Mouse (Mus musculus) embryonic facial prominence, embryonic 15.5 days (tissue): ENCODE data around the gene Leo1. TPM values are rescaled to one million over a fixed set of nuclear protein-coding genes. Genes with fewer than 3 reads are reported as not detected.
"Not testable (repeated sequence)": the region's sequence is repeated elsewhere in the genome, so short reads cannot be mapped to it uniquely, and the experiment has no call there.

Source experiments
- ATAC-seq: fragments of 200-750 bp; cut with Nextera tagmentation; 2 replicates; pipeline ENCODE4 v1.8.0; 2017; ENCODE audit warnings: low read depth, moderate TSS enrichment; ENCODE audit not compliant: insufficient number of reproducible peaks, low FRiP score, low TSS enrichment
- H3K27ac ChIP-seq: fragments of 300-500 bp; sonication (generic); replicated peaks from 2 replicates; pipeline ENCODE4 v1.5.1; 2015; ENCODE audit warnings: mild to moderate bottlenecking, inconsistent platforms
- H3K27me3 ChIP-seq: fragments of 300-500 bp; sonication (generic); 2 replicates; pipeline ENCODE4 v1.6.1; 2015; ENCODE audit warnings: inconsistent platforms
- H3K36me3 ChIP-seq: fragments of 300-500 bp; sonication (generic); 2 replicates; pipeline ENCODE4 v1.6.1; 2015; ENCODE audit warnings: mild to moderate bottlenecking, inconsistent platforms
- H3K4me1 ChIP-seq: fragments of 300-500 bp; sonication (generic); 2 replicates; pipeline ENCODE4 v1.6.1; 2015; ENCODE audit warnings: inconsistent platforms
- H3K4me2 ChIP-seq: fragments of 300-500 bp; sonication (generic); replicated peaks from 2 replicates; pipeline ENCODE4 v1.6.1; 2015; ENCODE audit warnings: mild to moderate bottlenecking, inconsistent platforms
- H3K4me3 ChIP-seq: fragments of 300-500 bp; sonication (generic); replicated peaks from 2 replicates; pipeline ENCODE4 v1.5.1; 2015; ENCODE audit warnings: mild to moderate bottlenecking, inconsistent platforms
- H3K9ac ChIP-seq: fragments of 300-500 bp; sonication (generic); 2 replicates; pipeline ENCODE4 v1.6.1; 2015; ENCODE audit warnings: inconsistent platforms
- H3K9me3 ChIP-seq: fragments of 300-500 bp; sonication (generic); replicated peaks from 2 replicates; pipeline ENCODE4 v1.6.1; 2016; ENCODE audit warnings: inconsistent platforms
- WGBS: fragments of 180-500 bp; shearing (Covaris S2); methylation state at CpG from one replicate; pipeline ENCODE4 v1.1.7; 2015; 5-methylcytosine and 5-hydroxymethylcytosine counted together
- polyA plus RNA-seq: library from polyadenylated mRNA; unstranded; fragments of >200 nt; fragmentation: Nextera tagmentation; extraction: Ambion mirVana; gene quantifications from 2 replicates; pipeline ENCODE4 v1.2.1, GENCODE M21; 2015

Gene Leo1
- polyA plus RNA-seq, 1 experiment from 2014 or later = 41.5 TPM

DNA sequence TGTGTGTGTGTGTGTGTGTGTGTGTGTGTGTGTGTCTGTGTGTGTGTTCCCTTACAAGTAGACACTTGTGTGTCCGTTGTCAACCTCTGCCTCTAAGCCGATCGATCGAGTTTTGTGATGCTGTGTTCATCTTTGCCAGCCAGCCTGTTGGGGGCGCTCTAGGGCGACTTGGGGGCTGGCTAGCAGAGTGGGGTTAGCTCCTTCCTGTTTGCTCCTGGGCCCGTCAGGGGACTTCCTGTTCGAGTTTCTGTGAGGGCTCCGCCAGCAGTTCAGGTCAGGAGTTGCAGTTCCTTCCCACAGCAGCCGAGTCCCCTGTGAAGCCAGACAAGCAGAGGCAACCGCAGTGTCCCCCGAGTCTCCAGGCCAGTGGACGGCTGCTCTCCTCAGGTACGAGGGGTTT is 27.0 kb downstream of the Leo1 start:
- no peak for ATAC-seq
- Histone ChIP-seq H3K9ac (no peak overlapping the region), H3K9me3 (no peaks in the 10 kb centered on the region), H3K27me3 (no peaks in the 10 kb centered on the region), H3K27ac (no peak overlapping the region), H3K36me3 (peaks cover 57% of the 10 kb centered on the region), H3K4me3 (no peak overlapping the region), H3K4me2 (no peak overlapping the region), H3K4me1 (no peaks in the 10 kb centered on the region)
- 74% methylated on average over 14 of the region's 14 CpGs for WGBS

DNA sequence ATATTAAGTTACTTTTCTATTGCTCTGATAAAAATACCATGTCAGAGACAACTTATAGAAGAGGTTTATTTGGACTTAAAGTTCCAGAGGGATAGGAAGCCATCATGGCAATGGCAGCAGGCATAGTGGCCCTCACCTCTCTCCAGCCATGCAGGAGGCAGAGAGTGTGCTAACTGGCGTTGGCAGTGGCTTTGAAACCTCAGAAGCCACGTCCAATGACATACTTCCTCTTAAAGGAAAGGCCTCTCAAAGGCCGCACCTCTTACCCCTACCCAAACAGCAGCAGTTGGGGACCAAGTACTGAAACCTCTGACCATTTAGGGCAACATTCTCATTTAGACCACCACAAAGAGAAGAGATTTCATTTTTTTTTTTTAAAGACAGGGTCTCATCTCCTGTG is 35.9 kb downstream of the Leo1 start:
- no peaks in the 10 kb centered on the region for H3K9me3 ChIP-seq
- no peak overlapping the region for H3K27ac ChIP-seq
- H3K9ac ChIP-seq = no peak overlapping the region
- no peak overlapping the region for H3K4me3 ChIP-seq
- 62% methylated on average over 3 of the region's 3 CpGs for WGBS
- H3K4me1 ChIP-seq = no peaks in the 10 kb centered on the region
- no peak overlapping the region for H3K4me2 ChIP-seq
- no peaks in the 10 kb centered on the region for H3K27me3 ChIP-seq
- ATAC-seq = no peak
- H3K36me3 ChIP-seq = peaks cover 14% of the 10 kb centered on the region; the same call in 1 of the 2 replicates

DNA sequence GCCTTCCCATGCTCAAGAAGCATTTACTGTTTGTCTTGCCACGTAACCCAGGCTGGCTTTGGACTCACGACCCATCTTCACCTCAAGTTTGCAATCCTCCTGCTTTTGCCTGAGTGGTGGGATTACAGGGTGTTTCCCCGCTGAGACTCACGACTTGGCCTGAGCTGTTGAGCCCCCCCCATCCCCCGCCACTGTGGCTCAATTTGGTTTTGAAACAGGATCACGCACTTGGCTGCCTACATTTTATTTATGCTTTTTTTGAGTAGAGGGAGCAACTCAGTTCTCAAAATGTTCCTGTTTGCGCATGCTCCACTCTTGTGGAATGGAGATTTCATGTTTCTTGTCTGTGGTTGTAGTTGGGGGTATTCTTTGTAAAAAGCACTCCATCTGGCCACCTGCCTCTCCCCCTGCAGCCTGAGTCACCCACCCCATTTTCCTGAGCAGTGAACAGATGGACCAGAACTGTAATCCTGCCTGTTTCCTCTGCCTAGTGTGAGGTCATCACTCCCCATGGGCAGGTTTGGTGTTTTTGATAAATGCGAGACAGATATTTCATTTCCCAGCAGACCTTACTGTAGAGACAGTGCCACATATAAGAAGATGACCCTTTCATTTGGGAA is 37.9 kb downstream of the Leo1 start:
- Histone ChIP-seq H3K9ac (no peak overlapping the region), H3K27ac (no peak overlapping the region; the same call in 1 of the 2 replicates), H3K9me3 (no peaks in the 10 kb centered on the region), H3K27me3 (no peaks in the 10 kb centered on the region), H3K4me3 (no peak overlapping the region), H3K36me3 (no peaks in the 10 kb centered on the region), H3K4me1 (no peaks in the 10 kb centered on the region), H3K4me2 (no peak overlapping the region)
- WGBS = 46% methylated on average over 8 of the region's 8 CpGs
- ATAC-seq = no peak

DNA sequence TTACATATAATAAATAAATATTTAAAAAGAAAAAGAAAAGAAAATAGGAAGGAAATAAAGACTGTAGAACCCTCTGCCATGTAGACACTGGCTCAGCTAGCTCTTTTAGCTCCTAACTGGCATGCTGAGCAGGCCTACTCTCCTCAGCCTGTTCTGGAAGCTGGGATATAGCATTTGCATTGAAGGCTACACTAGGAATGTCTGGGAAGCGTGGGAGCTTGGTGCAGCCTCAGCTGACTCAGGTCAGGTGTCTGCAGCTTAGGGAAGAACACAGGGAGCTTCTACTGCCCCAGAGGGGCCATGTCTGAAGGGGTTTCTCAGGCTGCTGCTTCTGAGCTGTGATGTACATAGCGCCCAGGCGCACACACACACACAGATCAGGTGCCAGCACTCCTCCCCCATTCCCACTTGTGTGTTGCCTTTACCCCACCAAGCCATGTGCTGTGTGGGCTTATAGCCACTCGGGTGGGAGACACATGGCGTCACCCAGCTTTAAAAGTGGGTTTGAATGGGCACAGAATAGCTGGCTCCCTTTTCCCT is 39.3 kb downstream of the Leo1 start:
- H3K4me3 ChIP-seq = no peak overlapping the region
- H3K27ac ChIP-seq = no peak overlapping the region
- WGBS = 89% methylated on average over 5 of the region's 5 CpGs
- H3K4me2 ChIP-seq = no peak overlapping the region
- ATAC-seq = no peak
- no peaks in the 10 kb centered on the region for H3K9me3 ChIP-seq
- H3K9ac ChIP-seq = no peak overlapping the region
- H3K27me3 ChIP-seq = no peaks in the 10 kb centered on the region
- H3K4me1 ChIP-seq = no peaks in the 10 kb centered on the region
- no peaks in the 10 kb centered on the region for H3K36me3 ChIP-seq

DNA sequence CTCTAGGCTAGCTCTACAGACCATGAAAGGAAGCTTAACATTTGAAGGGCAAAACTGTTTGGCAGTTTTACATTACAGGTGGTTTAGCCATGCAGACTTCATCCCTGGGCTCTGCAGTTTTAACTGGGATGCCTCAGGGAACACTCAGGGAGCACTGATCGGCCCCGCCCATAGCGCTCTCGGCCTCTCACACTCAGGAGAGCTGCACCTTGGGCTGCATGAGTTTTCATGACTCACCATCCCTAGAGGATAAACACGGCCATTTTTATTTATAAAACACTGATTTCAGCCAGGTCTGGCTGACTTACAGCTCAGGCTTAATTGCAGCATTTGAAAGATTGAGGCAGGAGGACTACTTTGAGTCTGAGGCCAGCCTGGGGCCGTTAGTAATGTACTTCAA is 43.9 kb downstream of the Leo1 start:
- H3K27me3 ChIP-seq = no peaks in the 10 kb centered on the region
- no peak overlapping the region for H3K9ac ChIP-seq
- no peak overlapping the region for H3K4me2 ChIP-seq
- WGBS = 74% methylated on average over 6 of the region's 6 CpGs
- no peaks in the 10 kb centered on the region for H3K36me3 ChIP-seq
- no peak overlapping the region for H3K4me3 ChIP-seq
- no peak overlapping the region for H3K27ac ChIP-seq
- ATAC-seq = no peak
- no peaks in the 10 kb centered on the region for H3K9me3 ChIP-seq
- no peaks in the 10 kb centered on the region for H3K4me1 ChIP-seq

DNA sequence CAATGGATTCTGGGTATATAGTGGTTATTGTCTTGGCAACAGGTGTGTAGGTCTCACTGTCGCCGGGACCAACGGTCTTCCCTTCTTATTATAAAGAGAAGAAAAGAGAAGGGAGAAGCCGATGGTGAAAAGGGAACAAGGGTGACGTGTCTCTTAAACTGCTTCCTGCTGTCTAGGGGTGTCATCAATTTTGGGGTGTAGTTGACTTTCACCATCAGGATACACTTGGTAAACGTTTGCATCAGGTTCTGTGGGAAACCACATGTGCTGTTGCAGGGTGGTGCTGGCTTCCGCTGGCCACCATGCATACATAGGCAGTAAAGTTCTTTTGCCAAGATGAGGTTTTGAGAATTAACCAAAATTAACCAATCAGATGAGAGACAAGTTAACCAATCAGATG is 46.9 kb downstream of the Leo1 start:
- 94% methylated on average over 7 of the region's 7 CpGs for WGBS
- H3K27ac ChIP-seq, H3K36me3 ChIP-seq, H3K9me3 ChIP-seq, H3K27me3 ChIP-seq, H3K9ac ChIP-seq, ATAC-seq, H3K4me2 ChIP-seq, H3K4me3 ChIP-seq, H3K4me1 ChIP-seq: not testable (repeated sequence)

DNA sequence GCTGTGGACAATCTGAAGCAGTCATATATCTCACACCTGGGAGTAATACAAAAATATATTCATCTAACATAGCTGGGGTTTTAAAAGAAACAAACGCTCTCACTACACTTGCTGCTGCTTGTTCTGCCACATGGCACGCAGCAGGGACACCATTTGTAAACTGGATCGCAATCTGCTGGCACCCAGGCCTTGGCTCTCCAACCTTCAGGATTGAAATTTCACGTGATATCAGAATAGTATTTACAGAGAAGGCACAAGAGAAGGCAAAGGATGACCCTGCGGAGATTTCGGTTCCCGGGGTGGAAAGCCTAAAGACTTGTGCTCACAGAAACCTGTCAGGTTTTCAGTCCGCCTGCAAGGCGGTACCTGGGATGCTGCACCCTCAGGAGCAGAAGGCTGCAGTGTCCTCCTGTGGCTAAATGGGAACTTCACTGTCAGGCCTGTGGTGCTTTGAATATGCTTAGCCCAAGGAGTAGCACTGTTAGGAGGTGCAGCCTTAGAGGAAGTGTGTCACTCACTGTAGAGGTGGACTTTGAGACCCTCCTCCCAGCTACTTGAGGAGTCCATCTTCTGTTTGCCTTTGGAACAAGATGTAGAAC is 53.2 kb downstream of the Leo1 start:
- H3K4me1 ChIP-seq = no peaks in the 10 kb centered on the region
- no peak overlapping the region for H3K27ac ChIP-seq
- ATAC-seq = no peak
- H3K9me3 ChIP-seq = no peaks in the 10 kb centered on the region
- no peak overlapping the region for H3K4me3 ChIP-seq
- H3K9ac ChIP-seq = no peak overlapping the region
- 73% methylated on average over 9 of the region's 9 CpGs for WGBS
- peaks cover 18% of the 10 kb centered on the region for H3K36me3 ChIP-seq
- H3K4me2 ChIP-seq = no peak overlapping the region
- no peaks in the 10 kb centered on the region for H3K27me3 ChIP-seq

DNA sequence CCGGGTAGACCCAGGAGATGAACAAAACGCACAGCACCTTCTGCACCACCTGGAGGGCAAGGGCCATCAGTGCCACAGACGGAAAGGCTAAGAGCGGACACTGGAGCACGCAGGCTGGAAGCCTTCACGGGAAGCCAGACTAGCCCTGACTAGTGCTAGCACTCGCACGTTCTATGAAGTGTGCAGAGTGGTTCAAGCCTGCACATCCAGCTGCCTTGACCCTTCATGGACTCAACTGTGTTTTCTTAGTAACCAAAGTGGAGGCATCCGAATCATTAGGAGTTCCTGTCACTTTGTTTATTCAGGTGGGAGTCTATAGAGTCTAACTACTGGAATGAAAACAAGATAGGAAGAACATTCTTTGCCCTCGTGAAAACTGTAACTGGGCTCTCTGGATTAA is 54.6 kb downstream of the Leo1 start:
- no peak for ATAC-seq
- Histone ChIP-seq H3K9ac (no peak overlapping the region), H3K27me3 (no peaks in the 10 kb centered on the region), H3K9me3 (no peaks in the 10 kb centered on the region), H3K4me1 (no peaks in the 10 kb centered on the region), H3K4me2 (no peak overlapping the region), H3K36me3 (peaks cover 21% of the 10 kb centered on the region), H3K27ac (no peak overlapping the region), H3K4me3 (no peak overlapping the region)
- WGBS = 62% methylated on average over 10 of the region's 10 CpGs

DNA sequence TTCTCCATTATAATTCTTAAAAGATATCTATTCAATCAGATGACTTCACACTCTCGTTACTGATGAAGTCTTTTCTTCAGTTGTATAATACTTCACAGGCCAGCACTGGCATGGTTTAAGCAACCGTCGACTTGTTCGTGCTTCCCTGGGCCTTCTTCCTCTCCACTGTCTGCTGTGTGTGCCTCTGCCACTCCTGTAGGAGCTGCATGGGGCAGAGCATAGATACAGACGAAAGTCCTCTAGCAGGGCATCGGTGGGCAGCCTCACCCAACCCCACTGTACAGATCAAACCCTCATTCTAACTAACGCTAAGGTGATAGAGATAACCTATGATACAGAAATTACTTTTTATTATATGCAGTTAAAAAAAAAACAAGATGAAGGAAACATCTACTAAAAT is 57.2 kb downstream of the Leo1 start:
- Histone ChIP-seq H3K9ac (no peak overlapping the region), H3K9me3 (no peaks in the 10 kb centered on the region), H3K36me3 (peaks cover 41% of the 10 kb centered on the region), H3K27me3 (no peaks in the 10 kb centered on the region), H3K4me1 (no peaks in the 10 kb centered on the region), H3K4me3 (no peak overlapping the region), H3K27ac (no peak overlapping the region), H3K4me2 (no peak overlapping the region)
- WGBS = 92% methylated on average over 7 of the region's 7 CpGs
- ATAC-seq = no peak

DNA sequence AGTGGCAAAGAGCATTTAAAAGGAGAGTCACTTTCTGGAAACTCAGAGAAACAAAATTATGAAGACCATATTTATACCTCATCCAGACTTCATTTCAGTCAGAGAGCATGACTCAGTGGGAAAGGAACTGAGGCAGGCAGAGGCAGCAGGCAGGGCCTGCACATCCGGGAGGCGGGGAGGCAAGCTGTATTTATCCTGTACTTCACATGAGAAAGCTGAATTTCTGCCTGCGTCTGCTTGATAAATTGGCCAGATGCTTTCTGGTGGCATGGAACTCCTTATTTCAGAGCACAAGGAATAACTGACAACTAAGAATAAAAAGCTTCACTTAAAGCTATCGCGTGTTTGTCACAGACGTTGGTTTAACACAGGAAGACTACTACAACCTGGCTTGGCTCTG is 63.0 kb downstream of the Leo1 start:
- Histone ChIP-seq H3K27me3 (no peaks in the 10 kb centered on the region), H3K36me3 (peaks cover 68% of the 10 kb centered on the region), H3K4me3 (no peak overlapping the region), H3K4me2 (no peak overlapping the region), H3K9ac (no peak overlapping the region), H3K27ac (no peak overlapping the region), H3K9me3 (no peaks in the 10 kb centered on the region), H3K4me1 (no peaks in the 10 kb centered on the region)
- ATAC-seq = no peak
- 93% methylated on average over 6 of the region's 6 CpGs for WGBS

DNA sequence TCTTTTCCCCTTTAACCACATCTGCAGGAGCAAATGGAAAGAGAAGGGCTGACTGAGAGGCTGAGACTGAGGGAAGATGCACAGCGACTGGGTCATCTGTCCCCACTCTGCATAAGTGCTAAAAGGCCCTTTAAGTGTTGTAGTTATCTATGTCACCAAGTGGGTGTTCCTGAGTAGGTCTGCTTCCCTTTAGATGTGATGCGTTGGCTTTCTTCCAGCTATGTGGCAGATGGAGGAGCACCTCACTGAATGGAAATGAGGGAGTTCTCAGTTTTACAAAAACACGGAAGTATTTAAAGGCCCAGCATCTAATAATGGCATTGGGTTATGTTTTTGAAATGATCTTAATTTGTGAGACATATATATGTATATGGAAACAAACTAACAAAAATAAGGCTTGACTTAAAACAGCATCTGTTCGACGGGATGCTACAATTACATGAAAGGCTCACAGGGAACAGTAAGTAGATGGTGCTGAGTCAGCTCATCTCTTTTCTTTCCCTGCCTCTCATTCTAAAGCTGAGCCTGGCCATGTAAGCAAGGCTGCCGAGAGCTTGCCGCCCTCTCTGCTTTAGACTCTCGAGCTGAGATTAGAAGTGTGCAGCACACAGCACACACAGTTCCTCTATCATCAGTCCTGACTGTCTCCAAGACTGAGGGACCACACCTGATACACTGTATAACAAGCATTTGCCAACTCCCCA is 70.1 kb downstream of the Leo1 start:
- no peaks in the 10 kb centered on the region for H3K9me3 ChIP-seq
- no peak overlapping the region for H3K27ac ChIP-seq
- H3K4me2 ChIP-seq = no peak overlapping the region
- H3K27me3 ChIP-seq = no peaks in the 10 kb centered on the region
- no peaks in the 10 kb centered on the region for H3K4me1 ChIP-seq
- ATAC-seq = no peak
- WGBS = 83% methylated on average over 8 of the region's 8 CpGs
- no peak overlapping the region for H3K4me3 ChIP-seq
- peaks cover 48% of the 10 kb centered on the region for H3K36me3 ChIP-seq
- H3K9ac ChIP-seq = no peak overlapping the region
